Mouse (Mus musculus) macrophage (primary cell): Measurements from ENCODE around the gene Cd101. TPM values are rescaled to one million over a fixed set of nuclear protein-coding genes. Genes with fewer than 3 reads are reported as not detected.

Experiments used
- H3K27ac ChIP-seq: fragments of 350-480 bp; formaldehyde crosslinking; 2 replicates; pipeline ENCODE4 v1.9.0; 2021
- H3K36me3 ChIP-seq: fragments of 350-480 bp; formaldehyde crosslinking; 2 replicates; pipeline ENCODE4 v1.9.0; 2021; ENCODE audit errors: inconsistent target
- H3K4me3 ChIP-seq: fragments of 350-480 bp; formaldehyde crosslinking; 2 replicates; pipeline ENCODE4 v1.9.0; 2021; ENCODE audit errors: inconsistent target
- H3K79me2 ChIP-seq: fragments of 350-480 bp; formaldehyde crosslinking; 2 replicates; pipeline ENCODE4 v1.9.0; 2021; ENCODE audit errors: inconsistent target
- WGBS: methylation state at CpG from one replicate; pipeline ENCODE4 v1.1.7; 2026; ENCODE audit warnings: inconsistent platforms; ENCODE audit not compliant: missing documents; 5-methylcytosine and 5-hydroxymethylcytosine counted together
- polyA plus RNA-seq: library from polyadenylated mRNA; stranded (reverse); fragments of 250-400 nt; gene quantifications from 3 replicates; pipeline ENCODE4 v1.2.4, GENCODE M21; 2018; ENCODE audit warnings: inconsistent platforms
- total RNA-seq, 78 experiments: library from RNA; depleted of rRNA; stranded (reverse); fragments of 250-400 nt; gene quantifications; 1 replicate in 9 of 78; 2 replicates in 24 of 78; 3 replicates in 43 of 78; 4 replicates in 2 of 78; pipeline ENCODE4 v1.2.4; 2018; ENCODE audit warnings: inconsistent platforms in 56 of 78

Cd101 gene
- under 1 TPM in 1 of 26 experiments, not detected in 25; 0.41 TPM for total RNA-seq (2018; cell fraction: chromatin; rRNA removed)
- total RNA-seq (2018; cell fraction: cytosol; rRNA removed) = under 1 TPM; 0.06 to 0.29 (median 0.13) TPM
- under 1 TPM in 5 of 26 experiments, not detected in 21; 0.16 to 0.30 (median 0.20) TPM for total RNA-seq (2018; cell fraction: nucleus; rRNA removed)
- polyA plus RNA-seq = 0.10 to 0.20 TPM (median 0.14 TPM) in 3 replicates

DNA sequence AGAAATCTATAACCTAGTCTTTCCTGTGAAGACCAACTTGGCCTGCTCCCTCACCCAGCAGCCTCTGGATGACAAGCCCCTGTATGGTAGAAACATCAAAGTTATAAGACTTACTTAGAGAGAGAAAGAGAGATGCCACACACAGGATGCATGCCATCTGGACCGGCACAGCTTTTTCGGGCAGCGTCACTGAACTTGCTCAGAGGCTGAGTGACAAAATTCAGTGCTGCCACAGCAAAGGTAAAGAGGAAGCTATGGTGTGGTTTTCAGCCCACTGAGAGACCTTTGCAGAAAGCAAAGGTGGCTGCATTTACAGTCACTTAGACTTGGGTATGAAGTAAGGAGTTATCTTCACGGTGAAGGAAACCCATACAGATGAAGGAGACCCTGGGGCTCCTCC is at the start of gene Cd101:
TSS of gene Cd101 (minus strand) at position 218 of the 400 bp plus-strand sequence.
- H3K79me2 ChIP-seq = no peaks in the 10 kb centered on the region
- WGBS = 43% methylated on average over 4 of the region's 4 CpGs

DNA sequence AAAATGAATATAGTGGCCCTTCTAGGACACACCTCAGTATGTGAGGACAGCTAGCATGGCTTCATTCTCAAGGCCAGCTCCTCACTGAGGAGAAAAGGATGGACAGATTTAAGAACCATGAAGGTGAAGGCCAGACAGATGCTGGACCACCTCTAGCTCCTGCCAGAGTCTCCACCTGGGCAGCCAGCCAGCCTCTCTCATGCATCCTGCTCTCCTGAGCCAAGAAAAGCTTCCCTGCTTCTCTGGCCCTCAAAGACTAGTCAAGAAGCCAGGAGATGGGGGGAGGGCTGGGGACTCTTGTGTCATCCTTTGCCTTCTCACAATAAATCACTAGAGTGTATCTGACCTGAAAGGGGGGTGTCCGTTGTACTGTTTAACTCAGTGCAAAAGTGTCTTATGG is 49.0 kb upstream of the Cd101 start:
- no peaks in the 10 kb centered on the region for H3K36me3 ChIP-seq
- H3K4me3 ChIP-seq = no peak overlapping the region
- H3K27ac ChIP-seq = no peak overlapping the region
- 91% methylated on average over 1 of the region's 1 CpGs for WGBS
- no peaks in the 10 kb centered on the region for H3K79me2 ChIP-seq

More for the DNA sequence above, at the start of gene Cd101:
- Histone ChIP-seq H3K27ac (no peak within 1 kb of the TSS), H3K4me3 (no peak within 1 kb of the TSS), H3K36me3 (no peaks in the 10 kb centered on the region)

GRCm38 (mm10) chr3:101077710-101078100 is 48.3 kb upstream of the Cd101 start:
- WGBS = 95% methylated on average over 6 of the region's 6 CpGs
- no peak overlapping the region for H3K4me3 ChIP-seq
- H3K27ac ChIP-seq = no peak overlapping the region
- H3K36me3 ChIP-seq = no peaks in the 10 kb centered on the region
- no peaks in the 10 kb centered on the region for H3K79me2 ChIP-seq

DNA sequence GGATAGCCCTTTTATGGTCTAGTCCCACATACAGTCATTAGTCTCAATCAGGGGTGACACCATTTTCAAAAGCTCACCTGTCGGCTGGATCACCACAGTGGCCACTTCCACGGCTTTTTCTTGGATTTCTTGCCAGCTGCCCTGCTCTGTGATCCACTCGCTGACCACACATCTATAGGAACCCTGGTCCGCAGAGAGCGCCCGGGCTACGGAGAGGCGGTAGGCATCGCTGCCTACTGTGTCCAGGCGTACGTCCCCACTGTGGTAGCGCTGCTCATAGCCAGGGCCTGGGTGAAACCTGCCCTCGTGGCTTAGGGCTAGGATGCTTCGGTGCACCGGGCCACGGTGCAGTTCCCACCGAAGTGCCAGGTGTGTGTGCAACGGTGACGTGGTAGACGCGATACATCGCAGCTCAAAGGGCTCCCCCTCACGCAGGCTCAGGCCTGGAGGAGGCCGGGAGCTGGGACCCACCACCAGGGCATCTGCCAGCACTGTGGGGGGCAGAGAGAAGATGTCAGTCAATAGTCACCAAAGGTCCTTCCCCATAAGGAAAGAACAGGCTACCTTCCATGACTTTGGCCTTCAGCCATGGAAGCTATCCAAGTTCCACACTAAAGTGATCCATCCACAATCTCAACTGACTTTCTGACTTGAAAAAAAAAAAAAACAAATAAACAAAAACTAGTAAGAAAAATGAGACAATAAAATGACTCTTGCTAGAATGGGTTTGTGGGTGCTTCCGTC is 47.8 kb upstream of the Cd101 start:
- Histone ChIP-seq H3K27ac (no peak overlapping the region), H3K4me3 (no peak overlapping the region), H3K79me2 (no peaks in the 10 kb centered on the region), H3K36me3 (no peaks in the 10 kb centered on the region)
- 96% methylated on average over 25 of the region's 25 CpGs for WGBS

DNA sequence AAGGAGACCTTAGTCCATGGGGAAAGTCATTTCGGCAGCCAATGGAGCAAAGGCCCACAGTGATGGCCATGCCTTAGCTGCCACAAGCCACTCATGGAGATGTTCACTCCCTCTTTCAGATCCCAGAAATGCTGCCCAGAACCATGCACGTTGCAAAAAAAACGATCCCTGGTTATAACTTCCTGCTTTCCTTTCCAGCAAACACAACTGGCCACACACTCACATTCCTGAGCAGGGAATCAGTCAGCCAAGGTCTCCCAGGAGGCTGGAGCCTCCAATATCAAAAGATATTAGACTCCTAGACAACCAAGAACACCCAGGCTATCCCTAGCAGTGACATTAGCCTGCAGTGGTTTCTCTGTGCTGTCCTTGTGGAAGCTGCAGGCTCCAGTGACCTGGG is 46.5 kb upstream of the Cd101 start:
- Histone ChIP-seq H3K79me2 (no peaks in the 10 kb centered on the region), H3K4me3 (no peak overlapping the region), H3K27ac (no peak overlapping the region), H3K36me3 (no peaks in the 10 kb centered on the region)
- 85% methylated on average over 3 of the region's 3 CpGs for WGBS

- no peaks in the 10 kb centered on the region for H3K79me2 ChIP-seq
- H3K36me3 ChIP-seq = no peaks in the 10 kb centered on the region
- no peak overlapping the region for H3K27ac ChIP-seq
- H3K4me3 ChIP-seq = no peak overlapping the region
- WGBS = 85% methylated on average over 9 of the region's 9 CpGs
Observed at GRCm38 (mm10) chr3:101073384-101073783, 44.0 kb upstream of the Cd101 start.

- WGBS = 86% methylated on average over 15 of the region's 15 CpGs
- no peaks in the 10 kb centered on the region for H3K79me2 ChIP-seq
- no peaks in the 10 kb centered on the region for H3K36me3 ChIP-seq
- H3K4me3 ChIP-seq = no peak overlapping the region
- no peak overlapping the region for H3K27ac ChIP-seq
Observed at GRCm38 (mm10) chr3:101072506-101073215, 43.3 kb upstream of the Cd101 start.

GRCm38 (mm10) chr3:101071576-101071975 is 42.2 kb upstream of the Cd101 start:
- Histone ChIP-seq H3K27ac (no peak overlapping the region), H3K4me3 (no peak overlapping the region), H3K79me2 (no peaks in the 10 kb centered on the region), H3K36me3 (no peaks in the 10 kb centered on the region)

GRCm38 (mm10) chr3:101070796-101071235 is 41.5 kb upstream of the Cd101 start:
- no peaks in the 10 kb centered on the region for H3K79me2 ChIP-seq
- no peak overlapping the region for H3K27ac ChIP-seq
- H3K36me3 ChIP-seq = no peaks in the 10 kb centered on the region
- 98% methylated on average over 5 of the region's 6 CpGs for WGBS
- H3K4me3 ChIP-seq = no peak overlapping the region

DNA sequence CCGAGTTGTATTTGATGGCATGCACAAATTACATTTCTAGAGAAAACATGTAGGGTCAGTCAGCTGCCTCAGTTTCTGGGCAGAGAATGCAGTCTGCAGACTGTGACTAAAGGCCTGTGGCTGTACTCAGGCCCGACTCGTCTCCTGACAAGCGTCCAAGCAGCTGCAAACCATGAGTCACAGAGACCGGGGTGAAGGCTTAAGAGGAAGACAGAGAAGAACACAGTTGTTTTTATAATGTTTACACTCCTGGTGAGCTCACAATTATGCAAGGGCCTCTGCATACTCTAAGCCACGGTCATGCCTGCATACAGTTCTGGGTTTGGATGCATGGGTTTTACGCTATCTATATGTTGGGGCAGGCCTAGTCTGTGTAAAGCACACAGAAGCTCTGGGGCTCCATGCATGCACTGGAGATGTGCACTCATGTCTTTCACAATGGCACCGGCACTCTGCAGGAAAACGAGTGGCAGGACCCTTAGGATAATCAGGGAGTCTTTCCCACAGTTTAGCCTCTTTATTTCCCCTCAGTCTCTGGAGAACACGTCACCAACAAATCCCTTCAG is 41.0 kb upstream of the Cd101 start:
- Histone ChIP-seq H3K36me3 (no peaks in the 10 kb centered on the region), H3K4me3 (no peak overlapping the region), H3K27ac (no peak overlapping the region), H3K79me2 (no peaks in the 10 kb centered on the region)
- 78% methylated on average over 10 of the region's 10 CpGs for WGBS

- Histone ChIP-seq H3K36me3 (no peaks in the 10 kb centered on the region), H3K79me2 (no peaks in the 10 kb centered on the region), H3K4me3 (no peak overlapping the region), H3K27ac (no peak overlapping the region)
- 93% methylated on average over 5 of the region's 5 CpGs for WGBS
Observed at GRCm38 (mm10) chr3:101068701-101069100, 39.3 kb upstream of the Cd101 start.

DNA sequence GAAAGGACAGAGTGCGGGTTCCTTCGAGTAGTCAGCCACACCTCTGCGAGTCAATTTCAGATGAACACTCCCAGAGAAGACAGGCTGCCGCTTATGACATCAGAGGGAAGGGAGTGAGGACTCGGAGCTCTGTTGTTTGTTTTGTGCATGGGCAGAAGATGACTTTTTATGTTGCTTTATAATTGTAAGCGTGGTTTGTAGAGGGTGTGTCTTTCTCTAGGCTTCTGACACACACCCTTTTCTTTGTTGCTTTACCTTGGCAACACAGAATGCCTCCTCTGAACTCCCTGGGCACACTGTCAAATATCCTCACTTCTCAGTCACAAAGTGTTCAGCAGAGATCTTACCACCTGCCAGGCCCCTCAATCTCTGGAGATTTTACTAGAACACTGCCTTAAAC is 36.8 kb upstream of the Cd101 start:
- WGBS = 89% methylated on average over 6 of the region's 6 CpGs
- Histone ChIP-seq H3K27ac (no peak overlapping the region), H3K79me2 (no peaks in the 10 kb centered on the region), H3K4me3 (no peak overlapping the region), H3K36me3 (no peaks in the 10 kb centered on the region)

GRCm38 (mm10) chr3:101061865-101062585 is 32.7 kb upstream of the Cd101 start:
- H3K36me3 ChIP-seq = no peaks in the 10 kb centered on the region
- no peak overlapping the region for H3K27ac ChIP-seq
- no peaks in the 10 kb centered on the region for H3K79me2 ChIP-seq
- H3K4me3 ChIP-seq = no peak overlapping the region
- 91% methylated on average over 7 of the region's 7 CpGs for WGBS

GRCm38 (mm10) chr3:101059214-101059613 is 29.9 kb upstream of the Cd101 start:
- H3K36me3 ChIP-seq = no peaks in the 10 kb centered on the region
- H3K27ac ChIP-seq = no peak overlapping the region
- H3K4me3 ChIP-seq = no peak overlapping the region
- H3K79me2 ChIP-seq = no peaks in the 10 kb centered on the region
- WGBS = 38% methylated on average over 4 of the region's 4 CpGs
